Mouse (Mus musculus) ovary, adult 18-20 months (tissue): ENCODE measurements around the gene Sart3.

ENCODE experiments used
- DNase-seq: peaks from one replicate; pipeline ENCODE4 v3.0.0; 2022; ENCODE audit warnings: low spot score, mixed read lengths

Gene Sart3

DNA sequence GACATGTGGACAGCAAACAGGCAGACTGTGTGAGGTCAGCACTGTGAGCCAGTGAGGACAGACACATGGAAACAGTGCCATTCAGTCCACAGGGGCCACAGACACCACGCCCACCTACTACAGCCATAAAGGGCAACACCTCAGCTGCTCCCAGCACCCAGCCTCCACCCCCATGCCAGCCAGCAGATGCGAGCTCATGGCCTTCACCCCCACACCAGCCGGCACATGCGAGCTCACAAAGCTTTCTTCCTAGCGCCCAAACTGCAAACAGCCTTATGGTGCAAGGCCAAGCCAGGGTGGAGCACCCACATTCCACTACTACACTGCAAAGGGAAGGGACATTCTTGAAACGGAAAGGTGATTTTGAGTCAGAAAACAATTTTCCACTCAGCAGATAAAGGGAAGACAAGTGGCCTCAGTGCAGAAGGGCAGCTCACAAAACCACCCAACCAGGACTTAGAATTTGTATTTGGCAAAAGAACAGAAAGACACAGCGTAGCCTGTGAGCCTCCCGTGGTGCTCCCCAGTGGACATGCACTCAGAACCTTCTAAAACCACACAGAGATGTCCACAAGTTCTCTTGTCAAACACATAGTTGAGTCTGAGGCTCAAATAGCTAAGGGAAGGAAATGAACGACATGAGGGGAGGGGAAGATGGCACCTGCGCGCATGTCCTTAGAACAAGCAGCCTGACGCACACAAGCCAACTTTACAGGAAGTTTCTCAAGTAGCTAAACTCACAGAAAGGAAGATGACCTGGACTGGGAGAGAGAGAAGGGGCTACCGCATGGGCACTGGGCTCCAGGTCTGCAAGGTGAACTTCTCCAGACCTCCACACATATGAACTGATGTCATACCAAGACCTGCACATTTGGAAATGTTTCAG lies 6.4 kb downstream of the Sart3 start:
- no peak for DNase-seq

DNA sequence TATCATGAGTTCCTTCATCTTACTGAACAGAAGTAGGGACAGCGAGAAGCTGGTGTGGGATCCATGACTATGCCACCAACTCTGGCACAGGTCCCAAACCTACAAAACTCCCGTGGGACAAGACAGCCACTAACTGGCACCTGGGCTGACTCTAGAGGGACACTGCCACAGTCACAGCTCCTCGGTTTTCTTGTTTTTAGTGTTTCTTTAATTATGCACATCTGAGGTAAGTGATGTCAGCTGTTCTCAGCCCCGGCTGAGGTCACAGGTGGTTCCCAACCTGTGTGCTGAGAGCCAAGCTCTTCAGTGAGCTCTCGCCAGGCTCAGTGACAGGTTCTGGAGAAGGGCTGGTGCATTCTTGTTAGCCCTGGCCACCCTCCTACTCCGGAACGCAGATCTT lies 7.9 kb downstream of the Sart3 start:
- no peak for DNase-seq

DNA sequence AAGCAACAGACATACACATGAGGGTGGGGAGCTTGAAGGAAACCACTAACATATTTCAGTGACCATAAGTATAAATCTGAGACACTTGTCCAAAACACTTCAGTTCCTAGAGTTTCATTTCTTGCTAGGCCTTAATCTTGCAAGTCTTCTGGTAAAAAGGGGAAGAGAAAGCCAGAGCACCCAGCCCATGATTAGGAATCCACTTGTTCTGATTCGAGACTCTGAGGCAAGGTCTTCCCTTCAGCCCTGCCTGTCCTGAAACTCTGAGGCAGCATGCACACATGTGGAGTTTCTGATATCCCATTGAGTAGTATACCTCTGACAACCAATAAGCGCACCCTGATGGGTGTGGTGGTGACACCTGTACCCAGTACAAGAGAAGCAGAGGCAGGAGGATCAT lies 10.7 kb downstream of the Sart3 start:
- DNase-seq = no peak

DNA sequence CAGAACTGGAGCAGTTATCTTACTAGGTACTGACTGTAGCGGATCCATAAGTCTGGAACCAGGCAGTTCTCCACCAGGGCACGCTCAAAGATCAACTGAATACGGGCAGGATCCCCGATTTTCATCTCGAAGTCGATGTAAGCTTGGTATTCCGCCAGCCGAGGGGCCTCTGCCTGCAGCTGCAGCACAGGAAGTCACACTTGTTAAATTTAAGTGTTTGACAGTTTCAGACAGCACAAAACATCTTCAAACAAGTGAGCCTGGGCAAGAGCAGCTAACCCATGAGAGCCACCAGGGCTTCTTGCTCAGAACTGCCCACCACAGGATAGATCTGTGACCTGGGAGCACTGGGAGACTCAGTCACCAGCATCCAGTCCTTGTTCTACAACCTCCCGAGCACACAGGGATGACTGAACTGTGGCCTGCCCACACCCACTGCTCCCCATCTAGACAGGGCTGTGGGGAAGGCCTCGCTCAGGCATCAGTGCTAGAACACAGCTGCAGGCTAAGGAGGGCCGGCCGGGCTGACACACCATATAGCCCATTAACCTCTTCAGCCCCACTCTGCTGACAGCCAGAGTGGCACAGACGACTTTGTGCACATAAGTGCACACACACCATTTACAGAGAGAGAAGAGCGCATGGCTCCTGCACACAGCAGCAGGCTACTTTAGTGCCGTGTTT lies 16.8 kb downstream of the Sart3 start:
- no peak for DNase-seq

DNA sequence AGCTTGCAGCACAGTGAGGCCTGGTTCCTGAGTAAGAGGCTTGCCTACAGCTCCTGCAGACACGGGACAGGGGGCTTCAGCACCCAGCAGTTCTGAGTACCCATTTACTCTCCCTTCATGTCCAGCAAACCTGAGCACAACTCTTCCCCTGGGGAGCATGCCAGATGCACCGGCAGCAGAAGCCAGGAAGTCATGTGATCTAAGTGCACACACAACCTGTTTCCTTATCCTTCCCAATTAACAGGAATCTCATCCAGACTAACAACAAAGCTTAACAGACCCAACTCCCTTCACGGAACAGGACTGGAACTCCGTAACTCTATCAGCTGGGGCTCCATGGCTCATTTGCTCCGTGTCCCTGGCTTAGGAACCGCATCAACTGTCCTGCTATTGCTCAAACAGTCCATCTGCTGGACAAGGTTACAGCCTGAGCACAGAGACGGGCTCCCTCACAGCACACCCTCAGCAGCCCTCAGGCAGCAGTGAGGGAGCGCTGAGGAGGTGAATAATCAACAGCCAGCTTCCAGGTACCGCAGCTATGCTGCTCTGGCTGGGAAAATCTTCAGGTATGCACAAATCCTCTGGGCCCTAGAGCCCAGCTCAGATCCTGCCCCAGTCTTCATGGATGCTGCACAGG lies 20.7 kb downstream of the Sart3 start:
- DNase-seq = no peak

DNA sequence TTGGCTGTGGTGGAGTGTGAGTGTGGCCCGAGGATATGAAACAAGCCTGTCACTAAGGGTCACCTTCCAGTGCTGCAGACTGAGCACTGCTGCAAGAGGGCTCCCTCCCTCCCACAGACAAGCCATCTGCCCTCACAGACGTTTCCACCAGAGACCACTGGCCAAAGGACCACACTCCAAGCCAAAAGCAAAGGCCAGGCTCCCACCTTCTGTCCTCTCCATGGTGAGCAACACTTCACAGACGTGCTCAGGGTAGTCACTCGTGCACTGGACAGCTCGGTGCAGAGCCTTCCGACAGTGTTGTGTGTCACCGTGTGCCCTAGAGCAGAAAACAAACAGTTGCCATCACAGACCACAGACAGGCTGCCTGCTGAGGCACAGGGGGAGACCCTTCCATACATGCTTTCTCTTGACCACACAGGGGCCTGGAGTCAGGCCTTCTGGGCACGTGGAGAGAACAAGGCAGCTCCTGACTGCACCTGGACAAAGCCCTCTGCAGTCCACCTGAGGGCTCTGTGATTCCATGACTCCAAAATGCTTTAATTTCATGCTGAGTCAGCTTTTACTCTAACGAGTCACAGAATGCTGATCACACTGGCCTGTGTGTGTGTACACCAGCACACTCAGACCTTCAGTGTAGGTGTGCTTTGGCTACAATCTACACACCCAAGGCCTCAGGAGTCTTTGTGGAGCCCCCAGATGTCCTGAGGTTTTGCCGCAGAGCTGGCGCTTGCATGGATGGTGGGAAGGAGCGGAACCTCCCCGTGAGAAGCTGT lies 23.6 kb downstream of the Sart3 start:
- no peak for DNase-seq

DNA sequence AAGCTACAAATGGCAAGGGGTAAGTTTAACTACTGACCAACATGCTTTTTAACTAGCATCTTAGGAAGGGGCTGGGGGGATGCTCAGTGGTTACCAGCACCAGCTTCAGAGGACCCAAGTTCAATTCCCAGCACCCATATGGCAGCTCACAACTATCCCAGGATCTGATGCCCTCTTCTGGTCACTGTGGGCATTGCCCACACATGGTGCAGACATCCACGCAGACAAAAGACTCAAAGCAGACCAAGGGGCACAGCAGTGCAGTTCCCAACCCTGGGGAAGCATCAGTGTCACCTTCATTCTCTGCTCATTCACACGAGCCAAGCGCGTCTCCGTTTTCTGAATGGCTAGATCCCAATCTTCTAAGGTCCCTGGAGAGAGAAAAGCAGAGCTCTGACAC lies 24.7 kb downstream of the Sart3 start:
- DNase-seq = no peak

DNA sequence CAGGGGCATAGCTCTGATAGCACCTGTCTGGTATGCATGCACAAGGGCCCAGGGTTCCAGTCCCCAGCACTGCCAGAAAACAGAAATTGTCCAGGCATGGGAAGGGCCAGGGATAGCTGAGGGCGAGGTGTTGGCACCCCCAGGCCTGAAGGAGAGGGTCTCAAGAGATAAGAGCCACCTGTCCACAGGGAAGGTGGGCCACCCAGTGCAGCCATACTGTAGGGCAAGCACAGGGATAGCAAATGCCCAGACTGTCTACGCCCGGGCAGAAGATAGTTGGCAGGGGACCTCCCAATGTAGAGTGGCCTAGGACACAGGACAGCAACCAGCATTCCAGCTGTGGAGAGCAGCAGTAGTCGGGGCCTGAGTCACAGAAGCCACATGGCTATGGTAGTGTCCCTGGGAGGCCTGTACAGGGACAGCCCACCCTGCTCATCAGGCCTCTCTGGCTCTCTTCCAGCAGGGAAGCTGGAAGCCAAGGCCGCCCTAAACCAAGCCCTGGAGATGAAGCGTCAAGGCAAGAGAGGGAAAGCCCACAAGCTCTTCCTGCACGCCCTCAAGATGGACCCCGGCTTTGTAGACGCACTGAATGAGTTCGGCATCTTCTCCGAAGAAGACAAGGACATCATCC lies 34.6 kb downstream of the Sart3 start:
- no peak for DNase-seq

DNA sequence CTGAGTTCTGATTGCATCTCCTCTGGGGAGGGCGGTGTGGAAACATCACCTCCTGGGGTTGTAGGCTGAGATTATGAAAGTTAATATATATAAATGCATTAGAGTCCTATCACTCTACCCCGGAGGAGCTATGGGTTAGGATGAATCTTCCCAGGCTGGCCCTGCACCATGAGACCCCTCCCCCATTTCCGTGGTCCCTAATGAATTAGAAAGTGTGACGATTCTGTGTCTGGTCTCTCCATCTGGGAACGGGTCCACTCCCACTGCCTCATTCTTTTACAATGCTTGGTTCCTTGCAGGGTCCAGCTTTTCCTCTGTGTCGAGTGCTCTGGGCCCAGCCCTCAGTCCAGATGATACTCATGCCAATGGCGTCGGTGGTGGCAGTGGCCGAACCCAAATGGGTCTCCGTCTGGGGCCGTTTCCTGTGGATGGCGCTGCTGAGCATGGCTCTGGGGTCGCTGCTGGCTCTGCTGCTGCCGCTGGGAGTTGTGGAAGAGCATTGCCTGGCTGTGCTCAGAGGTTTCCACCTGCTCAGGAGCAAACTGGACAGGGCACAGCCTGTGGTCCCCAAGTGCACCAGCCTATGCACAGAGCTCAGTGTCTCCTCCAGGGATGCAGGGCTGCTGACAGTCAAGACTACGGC lies 35.7 kb downstream of the Sart3 start:
- DNase-seq = no peak

DNA sequence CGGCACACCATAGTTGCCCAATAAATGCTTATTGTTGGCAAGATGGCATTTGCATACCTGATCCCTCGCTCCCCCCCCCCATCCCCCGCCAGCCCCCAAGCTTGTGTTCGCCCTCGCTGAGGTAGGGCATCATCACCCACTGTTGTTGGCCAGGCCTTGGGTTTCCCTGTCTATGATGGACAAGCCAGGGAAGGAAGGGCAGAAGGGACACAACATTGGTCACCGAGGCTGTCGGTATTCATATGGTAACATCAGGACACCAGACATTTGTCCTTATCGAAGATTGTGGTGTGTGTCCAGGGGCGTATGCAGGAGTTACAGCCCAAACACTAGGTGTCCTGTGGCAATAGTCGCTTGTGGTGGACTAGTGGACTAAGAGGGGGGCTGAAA lies 36.2 kb downstream of the Sart3 start:
- DNase-seq = no peak

DNA sequence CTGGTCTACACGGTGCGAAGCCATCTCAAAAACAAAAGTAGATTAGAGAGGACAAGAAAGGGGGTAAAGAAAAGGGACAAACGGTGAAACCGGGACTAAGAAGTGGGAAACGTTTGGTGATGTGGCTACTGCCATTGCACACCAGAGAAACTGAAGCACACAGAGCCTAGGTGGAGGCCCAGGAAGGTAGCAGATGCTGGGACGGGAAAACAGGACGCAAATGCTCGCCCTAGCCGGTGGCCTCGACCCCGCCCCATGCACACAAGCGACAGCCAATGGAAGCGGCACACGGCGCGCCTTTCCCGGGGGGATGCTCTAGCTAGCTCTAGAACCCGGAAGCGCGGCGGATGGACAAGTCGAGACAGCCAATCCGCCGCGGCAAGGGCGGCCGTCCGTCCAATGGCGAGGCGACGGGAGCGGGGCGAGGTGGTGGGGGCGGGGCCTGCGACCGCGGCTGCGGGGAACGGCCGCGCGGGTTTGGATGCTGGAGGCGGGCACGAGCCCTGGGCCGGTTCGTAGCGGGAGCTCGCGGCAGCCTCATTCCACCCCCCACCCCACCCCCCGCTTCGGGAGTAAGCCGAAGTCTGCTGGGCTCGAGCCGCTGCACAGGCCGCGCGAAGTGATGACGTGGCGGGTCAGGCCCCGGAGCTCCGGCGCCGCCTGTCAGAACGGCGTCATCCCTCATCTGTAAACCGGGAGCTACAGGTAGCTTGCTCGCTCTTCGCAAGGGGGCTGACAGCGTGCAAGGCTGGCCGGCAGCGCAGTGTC lies 36.8 kb downstream of the Sart3 start, which contains the start of gene Ficd:
Gene Ficd (plus strand): TSS at position 459 of the 768 bp plus-strand sequence.
- DNase-seq = peak; percentile 90

DNA sequence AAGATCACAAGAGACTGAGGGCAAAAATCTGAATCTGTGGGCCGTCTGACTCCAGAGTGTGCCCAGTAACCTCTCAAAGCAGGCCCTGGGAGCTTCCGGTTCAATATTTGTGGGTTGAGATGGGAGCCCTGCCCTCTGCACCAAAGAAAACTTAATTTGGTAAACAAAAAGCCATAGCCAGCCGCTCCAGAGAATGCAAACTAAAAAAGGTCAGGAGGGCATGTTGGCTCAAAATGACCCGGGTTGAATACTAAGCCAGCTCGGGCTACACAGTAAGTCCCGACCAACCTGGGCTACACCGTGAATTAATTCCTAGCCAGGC lies 37.3 kb downstream of the Sart3 start:
- DNase-seq = no peak

DNA sequence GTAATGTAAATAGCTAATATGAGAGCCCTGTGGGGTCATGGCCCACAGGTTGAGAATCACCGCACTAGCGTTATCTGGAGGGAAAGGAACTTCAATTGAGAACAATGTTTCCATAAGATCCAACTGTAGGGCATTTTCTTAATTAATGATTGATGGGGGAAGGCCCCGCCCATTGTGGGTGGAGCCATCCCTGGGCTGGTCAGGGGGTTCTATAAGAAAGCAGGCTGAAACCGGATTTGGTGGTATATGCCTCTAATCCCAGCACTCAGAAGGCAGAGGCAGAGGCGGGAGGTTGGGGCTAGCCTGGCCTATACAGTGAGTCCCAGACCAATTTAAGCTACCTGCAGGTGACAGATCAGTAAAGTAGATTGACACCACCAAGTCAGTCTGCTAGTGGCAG lies 37.9 kb downstream of the Sart3 start:
- no peak for DNase-seq

DNA sequence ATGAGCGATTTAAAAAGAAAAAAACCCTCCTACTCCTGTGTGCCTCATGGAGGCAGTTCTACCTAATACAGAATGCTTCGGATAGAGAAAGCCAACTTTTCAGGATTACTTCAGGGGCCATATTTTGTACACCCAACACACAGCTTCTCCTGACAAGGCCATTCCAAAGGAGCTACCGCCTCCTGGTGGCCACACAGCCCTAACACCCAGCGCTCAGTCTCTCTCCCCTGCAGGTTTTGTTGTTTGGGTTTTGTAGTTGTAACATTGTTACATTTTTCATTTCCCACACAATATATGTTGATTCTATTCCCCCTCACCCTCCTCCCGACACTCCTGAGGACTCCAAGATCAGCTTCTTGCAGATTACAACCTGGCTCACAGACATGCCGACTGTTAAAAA lies 40.1 kb downstream of the Sart3 start:
- DNase-seq = no peak

DNA sequence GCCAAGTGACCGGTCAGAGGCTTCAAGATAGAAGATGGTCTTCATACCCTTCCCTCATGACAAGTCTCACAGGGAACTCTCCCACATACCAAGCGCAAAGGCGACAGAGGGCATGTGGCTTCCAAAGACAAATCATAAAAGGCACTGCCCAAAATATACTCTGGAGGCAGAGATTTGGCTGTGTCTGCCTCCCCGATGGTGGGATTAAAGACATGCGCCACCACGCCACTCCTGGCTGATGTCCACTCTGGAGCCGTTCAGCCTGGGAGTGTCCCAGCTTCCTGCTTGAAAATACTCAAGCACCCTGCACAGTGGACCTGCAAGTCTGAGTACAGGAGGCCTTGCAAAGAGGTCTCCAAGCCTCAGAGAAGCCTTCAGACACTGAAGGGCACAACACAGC lies 41.1 kb downstream of the Sart3 start:
- DNase-seq = no peak

DNA sequence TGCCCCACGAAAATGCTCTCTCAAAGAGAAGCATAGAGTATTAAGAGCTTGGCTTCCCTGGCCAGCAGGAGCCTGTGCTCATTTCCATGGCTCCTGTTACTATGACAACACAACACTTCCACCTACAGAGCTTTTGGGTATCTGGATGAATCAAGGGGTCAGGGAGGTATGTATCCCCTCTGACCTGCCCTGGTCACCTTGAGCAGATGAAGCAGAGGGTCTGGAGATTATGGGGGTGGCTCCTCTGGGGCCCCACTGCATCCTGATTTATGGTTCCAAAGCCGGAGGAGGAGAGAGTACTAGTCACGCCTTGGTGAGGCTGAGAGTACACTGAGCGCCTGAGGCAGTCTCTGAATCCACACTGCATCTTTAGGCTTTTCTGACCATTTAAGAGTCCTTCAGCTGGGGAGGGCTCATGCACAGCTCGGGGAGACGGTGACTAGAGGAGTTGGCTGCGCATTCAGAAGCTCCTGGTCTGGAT lies 41.6 kb downstream of the Sart3 start:
- DNase-seq = no peak

DNA sequence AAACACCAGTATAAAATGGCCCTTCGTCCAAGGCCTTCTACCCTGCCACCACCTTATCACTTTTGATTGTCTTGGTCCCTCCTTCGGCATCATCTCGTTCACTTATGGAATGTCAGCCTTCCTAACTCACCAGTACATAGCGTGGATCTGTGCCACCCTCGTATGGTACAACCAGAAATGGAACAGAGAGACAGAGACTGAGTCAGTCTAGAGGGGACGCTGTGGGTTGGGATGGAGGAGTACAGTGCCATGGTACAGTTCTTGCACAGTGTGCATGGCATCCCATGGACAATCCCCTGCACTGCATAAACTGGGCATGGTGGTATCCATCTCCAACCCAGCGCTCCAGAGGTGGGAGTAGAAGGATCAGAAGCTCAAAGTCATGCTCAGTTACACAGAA lies 43.6 kb downstream of the Sart3 start:
- no peak for DNase-seq

DNA sequence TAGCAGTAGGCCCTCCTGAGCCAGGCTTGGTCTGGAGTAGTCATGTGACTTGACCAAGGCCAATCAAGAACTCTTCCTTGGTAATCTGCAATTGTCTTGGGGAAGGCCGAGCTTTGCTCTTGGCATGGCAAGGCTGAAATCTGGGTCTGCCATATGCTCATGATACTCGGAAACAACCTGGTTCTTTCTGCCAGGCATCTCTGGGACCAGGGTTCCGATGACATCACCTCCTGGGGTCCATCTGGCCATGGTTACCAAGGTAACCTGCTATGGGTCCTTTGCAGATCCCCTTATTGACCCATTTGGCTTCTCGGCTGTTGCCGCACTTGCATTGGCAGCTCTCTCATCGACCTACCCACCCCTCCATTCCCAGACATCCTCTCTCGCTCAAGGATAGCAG lies 44.3 kb downstream of the Sart3 start:
- no peak for DNase-seq

DNA sequence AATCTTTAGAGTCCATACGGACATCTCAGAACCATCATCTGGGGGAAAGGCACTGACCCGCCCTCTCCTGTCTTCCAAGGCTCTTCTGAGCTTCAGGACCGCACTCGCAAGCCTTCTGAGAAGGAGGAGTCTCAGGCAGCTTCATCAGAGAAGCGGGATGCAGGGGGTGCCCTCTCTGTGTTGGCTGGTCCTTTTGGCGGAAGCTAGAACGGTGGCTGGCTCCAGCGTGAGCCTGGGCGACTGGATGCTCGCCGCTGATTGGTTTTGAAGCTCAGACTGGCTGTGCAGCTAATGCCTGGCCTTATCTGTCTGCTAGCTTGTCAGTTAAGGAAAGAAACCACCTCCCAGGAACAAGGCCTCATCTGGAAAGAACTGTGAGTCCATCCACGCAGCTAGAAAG lies 45.1 kb downstream of the Sart3 start:
- DNase-seq = no peak

DNA sequence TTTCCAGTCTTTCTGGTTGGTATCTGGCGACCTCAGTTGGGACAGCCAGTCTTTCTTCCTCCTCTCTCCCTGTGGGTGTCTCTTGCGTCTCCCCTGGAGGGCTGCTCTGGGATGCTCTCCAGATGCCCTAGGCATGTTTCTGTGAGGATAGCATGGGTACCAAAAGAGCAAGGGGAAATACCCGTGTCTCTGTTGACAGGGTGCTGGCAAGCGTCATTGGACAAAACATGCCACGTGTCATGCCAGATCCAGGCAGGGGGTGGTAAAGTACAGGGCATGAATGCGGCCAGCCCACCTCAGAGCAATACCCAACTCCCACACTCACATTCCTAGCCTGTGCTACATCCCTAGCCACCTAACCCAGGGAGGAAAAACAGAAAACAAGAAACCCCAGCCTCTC lies 45.7 kb downstream of the Sart3 start:
- no peak for DNase-seq

DNA sequence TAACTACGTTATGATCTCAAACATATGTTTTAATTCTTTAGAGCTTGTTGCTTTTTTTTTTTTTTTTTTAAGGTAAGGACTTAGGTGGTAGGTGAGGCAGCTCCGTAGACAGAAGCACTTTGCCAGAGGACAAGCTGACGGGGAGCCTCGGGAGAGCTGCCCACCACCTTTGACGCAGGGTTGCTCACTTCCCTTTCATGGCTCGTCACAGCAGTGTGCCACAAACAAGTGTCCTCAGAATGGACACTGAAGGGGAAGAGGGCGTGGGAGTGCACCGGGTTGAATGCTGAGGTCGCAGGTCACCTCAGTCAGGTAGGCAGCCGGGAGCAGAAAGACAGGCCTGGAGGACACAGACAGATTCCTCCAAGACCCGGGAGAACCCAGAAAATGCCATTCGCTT lies 46.9 kb downstream of the Sart3 start:
- no peak for DNase-seq
